Mouse (Mus musculus) heart, postnatal 0 days (tissue): ENCODE measurements at regions not wholly inside any gene's neighbourhood (a gene's known extent, or its start where the extent isn't known, plus 50 kb on each side); places are given as distances from the start of the nearest gene placed in this dataset. TPM values are rescaled to one million over a fixed set of nuclear protein-coding genes. Genes with fewer than 3 reads are reported as not detected.

Experiments
- ATAC-seq: fragments of 200-750 bp; cut with Nextera tagmentation; 2 replicates; pipeline ENCODE4 v1.8.0; 2017; ENCODE audit warnings: low read depth, moderate number of reproducible peaks, moderate library complexity; ENCODE audit not compliant: insufficient read depth
- DNase-seq: peaks from one replicate; pipeline ENCODE4 v3.0.0-alpha.2; 2016; ENCODE audit warnings: low spot score
- H3K27ac ChIP-seq: fragments of 300-500 bp; sonication (generic); 2 replicates; pipeline ENCODE4 v1.5.1; 2014; ENCODE audit warnings: low read depth, mild to moderate bottlenecking
- H3K27me3 ChIP-seq: fragments of 300-500 bp; sonication (generic); 2 replicates; pipeline ENCODE4 v1.6.1; 2014; ENCODE audit warnings: low read length, mixed read lengths; ENCODE audit not compliant: control insufficient read depth, insufficient read depth
- H3K36me3 ChIP-seq: fragments of 300-500 bp; sonication (generic); replicated peaks from 2 replicates; pipeline ENCODE4 v1.6.1; 2014; ENCODE audit warnings: low read length, mixed read lengths; ENCODE audit not compliant: control insufficient read depth, insufficient read depth
- H3K4me1 ChIP-seq: fragments of 300-500 bp; sonication (generic); 2 replicates; pipeline ENCODE4 v1.6.1; 2014; ENCODE audit warnings: antibody characterized with exemption; ENCODE audit not compliant: control insufficient read depth, insufficient read depth
- H3K4me2 ChIP-seq: fragments of 300-500 bp; sonication (generic); 2 replicates; pipeline ENCODE4 v1.6.1; 2014; ENCODE audit warnings: low read depth, mild to moderate bottlenecking, low read length, moderate library complexity
- H3K4me3 ChIP-seq: fragments of 300-500 bp; sonication (generic); 2 replicates; pipeline ENCODE4 v1.5.1; 2014; ENCODE audit warnings: low read depth, low read length
- H3K9ac ChIP-seq: fragments of 300-500 bp; sonication (generic); replicated peaks from 2 replicates; pipeline ENCODE4 v1.6.1; 2014; ENCODE audit warnings: low read depth, low read length, mixed read lengths
- H3K9me3 ChIP-seq: fragments of 300-500 bp; sonication (generic); replicated peaks from 2 replicates; pipeline ENCODE4 v1.6.1; 2016; ENCODE audit warnings: low read length; ENCODE audit not compliant: control insufficient read depth
- CTCF ChIP-seq: IDR thresholded peaks from 2 replicates; pipeline ENCODE4 v1.5.1; 2016; ENCODE audit warnings: antibody characterized with exemption, control low read depth, low read depth
- EP300 ChIP-seq: IDR thresholded peaks from 2 replicates; pipeline ENCODE4 v1.6.1; 2016; ENCODE audit warnings: antibody characterized with exemption, low read depth
- WGBS: fragments of 180-500 bp; shearing (Covaris S2); extraction: QIAGEN DNeasy Blood & Tissue Kit; methylation state at CpG from one replicate; pipeline ENCODE4 v1.1.7; 2014; 5-methylcytosine and 5-hydroxymethylcytosine counted together
- microRNA-seq: library from miRNA; unstranded; fragments of <30 nt; microRNA quantifications from one replicate; pipeline ENCODE4, GENCODE M21; 2016

GRCm38 (mm10) chr13:10447806-10448205 is 87.2 kb upstream of the Chrm3 start:
- no peak for ATAC-seq
- no peaks in the 10 kb centered on the region for H3K36me3 ChIP-seq
- no peak for DNase-seq
- TF ChIP-seq EP300 (no peak), CTCF (no peak)
- no peak overlapping the region for H3K4me3 ChIP-seq
- 74% methylated on average over 1 of the region's 1 CpGs for WGBS
- H3K4me1 ChIP-seq: no peaks in the 10 kb centered on the region
- no peak overlapping the region for H3K27ac ChIP-seq
- no peaks in the 10 kb centered on the region for H3K9me3 ChIP-seq
- H3K4me2 ChIP-seq: no peak overlapping the region
- H3K9ac ChIP-seq: no peak overlapping the region
- H3K27me3 ChIP-seq: no peaks in the 10 kb centered on the region

DNA sequence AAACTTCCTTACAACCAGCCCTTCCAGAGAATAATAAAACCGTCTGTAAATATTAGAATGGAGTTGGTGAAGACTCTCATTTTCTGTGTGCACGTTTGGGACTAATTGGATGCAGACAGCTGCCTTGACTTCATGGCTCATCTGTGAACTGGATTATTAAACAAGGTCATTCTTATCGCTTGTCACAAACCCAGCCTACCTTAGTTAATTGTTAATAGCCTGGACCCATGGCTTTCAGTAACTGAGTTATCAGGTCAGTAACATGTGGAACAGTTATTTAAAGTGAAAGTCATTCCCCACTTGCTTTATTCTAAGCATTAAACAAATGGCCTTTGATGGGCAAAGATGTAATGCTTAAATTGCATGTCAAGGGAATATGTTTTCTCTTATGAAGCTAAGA is 85.0 kb upstream of the Chrm3 start:
- WGBS: 50% methylated on average over 3 of the region's 3 CpGs
- no peaks in the 10 kb centered on the region for H3K36me3 ChIP-seq
- H3K27me3 ChIP-seq: no peaks in the 10 kb centered on the region
- no peak overlapping the region for H3K27ac ChIP-seq
- no peak overlapping the region for H3K9ac ChIP-seq
- no peak overlapping the region for H3K4me2 ChIP-seq
- TF ChIP-seq EP300 (no peak), CTCF (no peak)
- H3K9me3 ChIP-seq: no peaks in the 10 kb centered on the region
- ATAC-seq (no peak), DNase-seq (no peak)
- H3K4me3 ChIP-seq: no peak overlapping the region
- H3K4me1 ChIP-seq: no peaks in the 10 kb centered on the region

Small RNA genes in the stretch of these regions (microRNA-seq; reads per million reads assigned to microRNA genes)
- not detected for gene Gm23415
